Mouse (Mus musculus): ENCODE measurements around the gene Camk2n1. TPM values are rescaled to one million over a fixed set of nuclear protein-coding genes. Genes with fewer than 3 reads are reported as not detected.

Camk2n1 gene
- polyA plus RNA-seq, 1 experiment from 2014 or later = 2.6 TPM

- 75% methylated on average over 21 of the region's 21 CpGs for WGBS
- Histone ChIP-seq H3K4me2 (no peak overlapping the region), H3K4me1 (ENCODE audit: insufficient read depth) (peaks cover 11% of the 10 kb centered on the region; the same call in 1 of the 2 replicates), H3K27me3 (ENCODE audit: insufficient read depth, low read length) (peaks cover 15% of the 10 kb centered on the region; the same call in 1 of the 2 replicates), H3K36me3 (ENCODE audit: insufficient read depth) (no peaks in the 10 kb centered on the region), H3K4me3 (ENCODE audit: low read depth, low read length) (no peak overlapping the region), H3K9ac (no peak overlapping the region), H3K27ac (ENCODE audit: low read depth) (no peak overlapping the region), H3K9me3 (ENCODE audit: low read depth, low read length) (no peaks in the 10 kb centered on the region)
- ATAC-seq (ENCODE audit: insufficient read depth) = no peak
- TF ChIP-seq CTCF (IDR thresholded peaks at IDR 0.05; ENCODE audit: low read depth) = no peak
- no peak for DNase-seq
Observed at GRCm38 (mm10) chr4:138499856-138500645, 45.9 kb downstream of the Camk2n1 start.

- no peak for TF ChIP-seq CTCF (IDR thresholded peaks at IDR 0.05; ENCODE audit: low read depth)
- peaks cover 5% of the 10 kb centered on the region; the same call in 1 of the 2 replicates for H3K4me1 ChIP-seq (ENCODE audit: insufficient read depth)
- DNase-seq (no peak), ATAC-seq (ENCODE audit: insufficient read depth) (no peak)
- no peak overlapping the region for H3K4me3 ChIP-seq (ENCODE audit: low read depth, low read length)
- H3K27ac ChIP-seq (ENCODE audit: low read depth) = no peak overlapping the region
- H3K9me3 ChIP-seq (ENCODE audit: low read depth, low read length) = no peaks in the 10 kb centered on the region
- peaks cover 23% of the 10 kb centered on the region; the same call in 1 of the 2 replicates for H3K27me3 ChIP-seq (ENCODE audit: insufficient read depth, low read length)
- no peak overlapping the region for H3K4me2 ChIP-seq
- WGBS = 65% methylated on average over 5 of the region's 5 CpGs
- no peak overlapping the region for H3K9ac ChIP-seq
- no peaks in the 10 kb centered on the region for H3K36me3 ChIP-seq (ENCODE audit: insufficient read depth)
Observed at GRCm38 (mm10) chr4:138501048-138501447, 46.9 kb downstream of the Camk2n1 start.

GRCm38 (mm10) chr4:138504632-138505101 is 50.6 kb downstream of the Camk2n1 start:
- Histone ChIP-seq H3K4me2 (peak overlapping the region; percentile 37; the same call in 1 of the 2 replicates), H3K9ac (no peak overlapping the region), H3K36me3 (ENCODE audit: insufficient read depth) (no peaks in the 10 kb centered on the region), H3K4me3 (ENCODE audit: low read depth, low read length) (no peak overlapping the region), H3K27ac (ENCODE audit: low read depth) (no peak overlapping the region), H3K27me3 (ENCODE audit: insufficient read depth, low read length) (peaks cover 23% of the 10 kb centered on the region; the same call in 1 of the 2 replicates), H3K9me3 (ENCODE audit: low read depth, low read length) (no peaks in the 10 kb centered on the region), H3K4me1 (ENCODE audit: insufficient read depth) (0 out of 2 replicates have a peak, but pooled peaks cover 3% of the 10 kb centered on the region)
- WGBS = 2% methylated on average over 16 of the region's 16 CpGs
- no peak for TF ChIP-seq CTCF (IDR thresholded peaks at IDR 0.05; ENCODE audit: low read depth)
- peak; percentile 54 for DNase-seq
- peak; percentile 56; the same call in 1 of the 2 replicates for ATAC-seq (ENCODE audit: insufficient read depth)

- Histone ChIP-seq H3K27me3 (ENCODE audit: insufficient read depth, low read length) (peaks cover 23% of the 10 kb centered on the region; the same call in 1 of the 2 replicates), H3K4me1 (ENCODE audit: insufficient read depth) (0 out of 2 replicates have a peak, but pooled peaks cover 3% of the 10 kb centered on the region), H3K36me3 (ENCODE audit: insufficient read depth) (no peaks in the 10 kb centered on the region), H3K9ac (no peak overlapping the region), H3K9me3 (ENCODE audit: low read depth, low read length) (no peaks in the 10 kb centered on the region), H3K4me3 (ENCODE audit: low read depth, low read length) (no peak overlapping the region), H3K27ac (ENCODE audit: low read depth) (no peak overlapping the region), H3K4me2 (no peak overlapping the region; the same call in 1 of the 2 replicates)
- TF ChIP-seq CTCF (IDR thresholded peaks at IDR 0.05; ENCODE audit: low read depth) = peak; percentile 69
- peak; percentile 36 for DNase-seq
- WGBS = 5% methylated on average over 6 of the region's 10 CpGs
- peak; percentile 24; the same call in 1 of the 2 replicates for ATAC-seq (ENCODE audit: insufficient read depth)
Observed at GRCm38 (mm10) chr4:138505171-138505870, 51.2 kb downstream of the Camk2n1 start.

GRCm38 (mm10) chr4:138507903-138508302 is 53.8 kb downstream of the Camk2n1 start:
- DNase-seq (no peak), ATAC-seq (ENCODE audit: insufficient read depth) (no peak)
- Histone ChIP-seq H3K9me3 (ENCODE audit: low read depth, low read length) (no peaks in the 10 kb centered on the region), H3K27ac (ENCODE audit: low read depth) (no peak overlapping the region), H3K4me1 (ENCODE audit: insufficient read depth) (0 out of 2 replicates have a peak, but pooled peaks cover 3% of the 10 kb centered on the region), H3K4me2 (no peak overlapping the region), H3K4me3 (ENCODE audit: low read depth, low read length) (no peak overlapping the region), H3K9ac (no peak overlapping the region), H3K36me3 (ENCODE audit: insufficient read depth) (no peaks in the 10 kb centered on the region), H3K27me3 (ENCODE audit: insufficient read depth, low read length) (peaks cover 23% of the 10 kb centered on the region; the same call in 1 of the 2 replicates)
- 51% methylated on average over 6 of the region's 6 CpGs for WGBS
- TF ChIP-seq CTCF (IDR thresholded peaks at IDR 0.05; ENCODE audit: low read depth) = no peak

Other genes with a start within 250 kb of the Camk2n1 start
- 172 and 179 TPM in 2 replicates for gene Hp1bp3, start 238.0 kb upstream of the Camk2n1 start, polyA plus RNA-seq (2014; fragmentation: Nextera tagmentation; extraction: Ambion mirVana)
- 0.36 and 0.41 TPM in 2 replicates for gene Sh2d5, start 203.9 kb upstream of the Camk2n1 start, polyA plus RNA-seq (2014; fragmentation: Nextera tagmentation; extraction: Ambion mirVana)
- 2.2 and 2.5 TPM in 2 replicates for gene Kif17, start 203.9 kb upstream of the Camk2n1 start, polyA plus RNA-seq (2014; fragmentation: Nextera tagmentation; extraction: Ambion mirVana)
- 371 and 379 TPM in 2 replicates for gene Ddost, start 149.6 kb upstream of the Camk2n1 start, polyA plus RNA-seq (2014; fragmentation: Nextera tagmentation; extraction: Ambion mirVana)
- 22.2 and 25.1 TPM in 2 replicates for gene Pink1, start 128.0 kb upstream of the Camk2n1 start, polyA plus RNA-seq (2014; fragmentation: Nextera tagmentation; extraction: Ambion mirVana)
- gene Cda, start 86.3 kb upstream of the Camk2n1 start, polyA plus RNA-seq (2014; fragmentation: Nextera tagmentation; extraction: Ambion mirVana) = 24.1 and 24.4 TPM in 2 replicates
- not detected in 2 replicates for gene Fam43b, start 57.8 kb upstream of the Camk2n1 start, polyA plus RNA-seq (2014; fragmentation: Nextera tagmentation; extraction: Ambion mirVana)
- 16.1 and 18.0 TPM in 2 replicates for gene Mul1, start 19.6 kb upstream of the Camk2n1 start, polyA plus RNA-seq (2014; fragmentation: Nextera tagmentation; extraction: Ambion mirVana)
- 0.11 and 0.15 TPM in 2 replicates for gene Vwa5b1, start 181.6 kb downstream of the Camk2n1 start, polyA plus RNA-seq (2014; fragmentation: Nextera tagmentation; extraction: Ambion mirVana)